Mouse (Mus musculus): ENCODE data around the gene Chka. TPM values are rescaled to one million over a fixed set of nuclear protein-coding genes. Genes with fewer than 3 reads are reported as not detected.
A peak's percentile ranks its signal among the peaks of the same experiment; 100 is the strongest.

The Chka gene
- total RNA-seq, 2 experiments from 2014 or later, result 85.8 to 106 TPM

GRCm38 (mm10) chr19:3912337-3913204 lies 61.0 kb downstream of the Chka start, which contains the start of gene Ndufs8:
Gene Ndufs8 (minus strand): TSS chr19:3912774.
- DNase-seq (ENCODE audit: low spot score in 2 of 2), result peak; percentile 96 to 97

GRCm38 (mm10) chr19:3913692-3914091 lies 62.1 kb downstream of the Chka start:
- DNase-seq (ENCODE audit: low spot score in 2 of 2), result no peak

DNA sequence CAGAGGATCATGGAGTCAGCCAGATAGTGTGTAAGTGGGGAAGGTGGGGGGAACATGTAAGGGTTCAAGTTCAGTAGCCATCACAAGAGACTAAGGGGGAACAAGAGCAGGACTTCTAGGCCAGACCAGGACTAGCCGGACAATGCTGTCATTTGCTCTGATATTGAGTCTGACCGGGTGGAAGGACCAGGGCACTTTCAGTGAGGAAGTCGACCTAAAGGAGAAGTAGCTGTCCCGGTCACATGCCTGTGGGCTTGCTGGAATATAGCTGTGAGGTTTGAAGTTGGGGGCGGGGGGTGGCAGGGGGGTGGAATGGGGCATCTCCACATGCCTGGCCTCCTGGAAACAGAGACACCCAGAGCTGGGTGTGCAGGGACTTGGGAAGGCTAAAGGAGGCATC lies 63.0 kb downstream of the Chka start:
- DNase-seq (ENCODE audit: low spot score in 2 of 2), result no peak

GRCm38 (mm10) chr19:3916727-3917126 lies 65.2 kb downstream of the Chka start:
- DNase-seq (ENCODE audit: low spot score in 2 of 2), result no peak

DNA sequence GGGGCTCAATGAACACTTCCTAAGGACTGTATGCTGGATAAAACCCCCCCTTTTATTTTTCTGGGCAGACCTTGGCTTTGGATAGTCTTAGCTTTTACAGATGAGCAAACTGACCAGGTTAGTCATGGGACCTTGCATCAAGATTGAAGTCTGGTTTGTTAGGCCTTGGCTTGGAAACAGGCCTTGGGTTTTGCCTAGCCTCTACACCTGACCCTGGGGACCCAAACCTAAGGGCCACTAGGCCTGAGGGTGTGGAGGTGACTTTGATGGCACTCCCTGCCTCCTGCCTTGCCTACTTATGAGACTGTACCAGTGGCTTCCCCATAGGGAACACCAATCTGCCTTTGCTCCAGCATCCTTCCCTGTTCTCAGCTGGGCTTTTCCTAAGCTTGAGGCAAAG lies 68.4 kb downstream of the Chka start:
- no peak for DNase-seq (ENCODE audit: low spot score in 2 of 2)

DNA sequence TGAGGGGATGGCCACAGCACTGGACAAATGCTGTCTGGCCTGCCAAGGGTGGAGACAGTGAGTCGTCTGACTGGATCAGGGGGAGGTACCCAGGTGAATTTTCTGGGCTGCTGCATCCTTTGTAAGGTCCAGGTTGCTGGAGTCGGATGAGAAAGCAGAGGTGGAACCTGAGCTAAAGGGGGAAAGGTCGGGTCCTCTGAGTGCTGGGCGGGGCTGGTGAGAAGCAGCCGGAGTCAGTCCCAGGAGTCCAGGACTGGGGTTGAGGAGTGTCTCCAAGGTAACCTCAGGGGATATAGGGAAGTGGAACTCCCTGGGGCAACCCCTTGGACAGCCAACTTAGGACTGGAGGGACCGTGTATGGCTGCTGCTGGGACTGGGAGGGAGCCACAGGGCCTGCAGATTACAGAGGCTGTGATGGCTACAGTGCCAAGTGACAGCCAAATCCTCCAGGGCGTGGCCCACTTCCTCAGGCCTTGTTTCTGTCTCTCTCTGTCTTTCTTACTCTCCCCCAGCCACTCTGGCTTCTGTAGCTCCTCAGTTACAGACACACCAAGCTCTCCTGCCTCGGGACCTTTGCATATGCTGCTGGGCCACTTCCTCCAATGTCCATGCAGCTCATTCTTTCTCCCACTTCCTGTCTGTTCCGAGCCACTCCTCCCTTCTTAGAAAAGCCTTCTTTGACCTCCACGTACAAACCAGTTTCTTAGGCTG lies 71.2 kb downstream of the Chka start:
- no peak for DNase-seq (ENCODE audit: low spot score in 2 of 2)

DNA sequence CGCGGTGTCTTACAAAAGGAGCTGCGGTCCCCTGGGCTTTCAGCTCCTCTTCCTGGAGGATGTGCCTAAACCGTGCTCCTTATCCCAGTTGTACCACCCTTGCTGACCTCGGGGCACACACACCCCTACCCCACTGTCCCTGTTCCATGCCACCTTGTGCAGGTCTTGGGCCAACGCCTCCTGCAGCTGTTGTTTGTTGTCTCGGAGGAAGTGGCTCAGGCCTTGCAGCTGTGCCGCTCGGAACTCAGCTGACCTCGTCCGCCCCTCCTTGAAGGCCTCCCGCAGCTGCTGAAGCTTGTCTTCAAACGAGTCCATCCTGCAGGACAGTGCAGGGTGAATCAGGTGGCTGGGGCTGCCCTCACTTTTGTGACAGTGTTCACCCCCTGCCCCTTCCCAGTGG lies 72.0 kb downstream of the Chka start:
- DNase-seq (ENCODE audit: low spot score in 2 of 2), result no peak

DNA sequence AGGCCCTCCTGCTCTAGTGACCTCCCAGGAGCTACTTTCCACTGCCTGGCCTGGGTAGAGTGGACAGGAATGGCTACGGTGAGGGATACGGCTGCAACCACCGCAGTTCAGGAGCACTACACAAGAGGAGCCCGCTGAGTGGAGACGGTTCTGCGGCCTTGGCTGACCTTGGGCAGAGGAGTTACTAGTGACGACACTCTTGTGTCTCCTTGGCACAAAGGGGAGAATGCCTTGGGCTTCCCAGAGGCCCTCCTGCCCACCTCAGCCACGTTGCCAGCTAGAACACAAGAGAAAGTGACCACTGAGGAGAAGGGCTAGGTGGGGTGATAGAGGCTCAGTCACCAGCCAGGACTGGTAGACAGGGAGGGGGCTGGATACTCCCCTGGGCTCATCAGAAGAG lies 72.6 kb downstream of the Chka start:
- DNase-seq (ENCODE audit: low spot score in 2 of 2), result no peak

- DNase-seq (ENCODE audit: low spot score in 2 of 2), result no peak
Measured at GRCm38 (mm10) chr19:3924868-3925267, 73.3 kb downstream of the Chka start.

- no peak for DNase-seq (ENCODE audit: low spot score in 2 of 2)
Measured at GRCm38 (mm10) chr19:3925859-3926258, 74.3 kb downstream of the Chka start.

GRCm38 (mm10) chr19:3926279-3926678 lies 74.7 kb downstream of the Chka start:
- DNase-seq (ENCODE audit: low spot score in 2 of 2), result no peak

DNA sequence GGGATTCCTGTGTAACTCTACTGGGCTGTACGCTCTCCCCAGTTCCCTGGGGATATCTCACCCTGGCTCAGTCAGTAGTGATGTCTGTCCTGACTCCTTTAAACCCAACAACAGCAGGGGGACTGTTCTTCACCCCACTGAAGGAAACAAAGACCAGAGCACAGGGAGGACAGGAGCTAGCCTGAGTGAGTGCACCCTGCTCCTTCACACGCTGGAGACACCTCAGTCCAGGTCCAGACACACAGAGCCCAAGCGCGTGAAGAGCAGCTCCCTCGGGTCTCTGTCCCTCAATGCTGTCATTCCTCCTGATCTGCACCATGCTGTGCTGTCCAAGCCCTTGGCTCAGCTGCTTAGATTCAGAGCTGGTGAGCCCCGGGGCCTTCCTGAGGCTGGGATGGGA lies 75.1 kb downstream of the Chka start:
- no peak for DNase-seq (ENCODE audit: low spot score in 2 of 2)

- no peak for DNase-seq (ENCODE audit: low spot score in 2 of 2)
Measured at GRCm38 (mm10) chr19:3927989-3928388, 76.4 kb downstream of the Chka start.

DNA sequence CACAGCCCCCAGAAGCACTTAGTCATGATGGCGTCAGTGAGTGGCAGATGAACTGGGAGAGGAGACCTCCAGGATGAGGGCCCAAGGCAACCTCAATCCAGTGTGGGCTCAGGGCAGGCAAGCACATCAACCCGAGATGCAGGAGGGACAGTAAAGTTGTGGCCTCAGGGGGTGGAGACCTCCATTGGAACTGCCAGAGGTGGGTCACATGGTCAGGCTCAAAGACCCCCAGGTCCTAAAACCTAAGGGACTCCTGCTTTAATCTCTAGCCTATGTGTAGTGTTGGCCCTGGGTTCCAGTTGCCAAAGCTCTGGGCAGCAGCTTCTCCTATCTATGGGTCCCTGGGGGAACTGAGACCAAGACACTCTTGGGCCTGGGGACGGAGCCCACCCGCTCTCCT lies 77.2 kb downstream of the Chka start:
- no peak for DNase-seq (ENCODE audit: low spot score in 2 of 2)

DNA sequence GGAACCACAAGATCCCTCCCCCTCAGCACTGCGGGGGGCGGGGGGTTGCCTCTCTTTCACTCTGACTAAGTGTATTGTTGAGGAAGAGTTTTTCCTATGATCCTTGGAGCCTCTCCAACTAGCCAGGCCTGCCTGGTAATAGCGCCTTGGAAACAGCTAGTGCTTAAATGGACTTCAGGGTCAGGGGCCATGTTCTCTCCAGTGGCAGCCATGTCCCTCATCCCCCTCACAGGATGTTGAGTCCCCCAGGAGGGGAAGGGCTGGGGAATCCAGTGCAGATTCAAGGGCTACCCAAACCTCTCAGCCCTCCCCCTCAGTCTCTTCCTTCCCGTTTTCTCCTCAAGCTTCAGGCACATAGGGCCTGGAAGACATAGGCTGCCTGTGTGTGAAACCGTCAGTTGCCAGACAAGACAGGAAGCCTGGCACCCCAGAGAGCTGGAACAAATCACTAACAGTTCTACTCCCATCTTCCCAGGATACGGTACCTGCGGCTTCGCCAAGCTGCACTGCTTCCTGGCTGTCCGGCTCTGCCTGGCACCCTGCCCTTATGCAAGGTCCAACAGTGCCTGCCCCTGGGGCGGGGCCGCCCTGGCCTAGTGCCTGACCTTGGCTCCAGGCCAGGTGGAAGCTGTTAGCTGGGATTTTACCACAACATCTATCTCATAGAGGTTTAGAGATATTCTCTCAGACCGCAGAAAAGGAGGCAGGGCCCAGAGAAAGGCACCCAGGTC lies 77.8 kb downstream of the Chka start, which contains the start of gene Aldh3b1:
Gene Aldh3b1 (minus strand): TSS at position 598 of the 731 bp plus-strand sequence.
- peak; percentile 43 to 60 for DNase-seq (ENCODE audit: low spot score in 2 of 2)

- no peak for DNase-seq (ENCODE audit: low spot score in 2 of 2)
Measured at GRCm38 (mm10) chr19:3930262-3931057, 78.9 kb downstream of the Chka start.

DNA sequence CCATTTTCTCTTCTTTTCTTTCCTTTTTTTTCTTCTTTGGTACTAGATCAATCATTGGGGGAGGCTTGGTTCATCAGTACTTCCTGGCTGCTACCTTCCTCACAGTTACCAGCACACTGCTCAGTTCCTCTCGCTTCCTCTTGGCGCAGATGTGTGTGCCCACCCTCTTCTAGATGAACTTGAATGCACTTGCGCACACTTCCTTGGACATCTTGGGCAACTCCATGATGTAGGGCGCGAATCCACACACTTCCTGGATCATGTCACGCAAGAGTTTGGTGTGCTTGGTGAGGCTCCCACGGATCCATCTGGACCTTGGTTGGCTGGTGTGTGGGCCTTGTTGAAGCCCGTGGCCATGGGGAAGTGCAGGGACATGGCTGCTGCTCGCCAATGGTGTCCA lies 80.1 kb downstream of the Chka start:
- no peak for DNase-seq (ENCODE audit: low spot score in 2 of 2)

GRCm38 (mm10) chr19:3935032-3935895 lies 83.7 kb downstream of the Chka start, which contains the start of gene Unc93b1:
Gene Unc93b1 (plus strand): TSS chr19:3935186.
- DNase-seq (ENCODE audit: low spot score in 2 of 2), result no peak

DNA sequence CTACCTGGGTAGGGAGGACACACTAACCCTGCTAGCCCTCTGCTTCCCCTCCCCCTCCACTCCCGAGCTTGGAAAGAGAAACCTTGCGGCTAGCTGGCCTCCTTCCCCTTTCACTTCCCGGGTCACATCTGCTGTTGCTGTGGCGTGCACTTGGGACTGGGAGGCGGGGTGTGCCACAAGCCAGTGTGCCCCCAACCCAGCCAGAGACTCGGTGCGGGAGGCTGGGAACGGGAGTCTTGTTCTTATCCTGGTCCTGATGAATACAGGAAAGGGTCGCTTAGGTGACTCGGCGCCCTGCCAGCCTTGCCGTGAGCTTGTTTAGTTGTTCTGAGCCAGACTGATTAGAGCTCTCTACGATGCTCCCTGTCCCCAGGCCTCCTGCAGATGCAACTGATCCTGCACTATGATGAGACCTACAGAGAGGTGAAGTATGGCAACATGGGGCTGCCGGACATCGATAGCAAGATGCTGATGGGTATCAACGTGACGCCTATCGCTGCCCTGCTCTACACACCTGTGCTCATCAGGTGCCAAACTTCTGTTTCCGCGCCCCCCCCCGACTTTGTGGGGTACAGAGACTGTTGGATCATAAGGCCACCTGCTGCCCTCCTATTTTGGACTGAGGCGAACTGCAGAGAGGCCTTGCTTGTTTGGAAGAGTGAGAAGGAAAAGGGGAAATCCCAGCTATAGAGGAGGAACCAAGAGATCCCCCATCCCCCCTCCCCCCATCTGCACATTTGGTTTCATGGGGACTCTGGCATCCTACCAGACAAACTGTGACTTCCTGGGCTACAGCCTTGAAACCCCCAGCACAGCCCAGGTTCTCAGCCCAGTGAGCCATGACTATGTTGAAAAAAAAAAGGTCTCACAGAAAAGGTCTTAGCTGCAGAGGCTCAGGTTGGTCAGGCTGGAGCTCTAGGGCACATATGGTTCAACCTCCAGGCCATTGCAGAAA lies 84.6 kb downstream of the Chka start:
- no peak for DNase-seq (ENCODE audit: low spot score in 2 of 2)

Data from layer of hippocampus, adult 18-20 months (tissue).